Mouse (Mus musculus) gastrocnemius, postnatal 36 days (tissue): Measurements from ENCODE around the gene Fiz1. TPM values are rescaled to one million over a fixed set of nuclear protein-coding genes. Genes with fewer than 3 reads are reported as not detected.

ENCODE experiments used
- DNase-seq, 2 experiments: peaks; one replicate each; pipeline ENCODE4 v3.0.0; 2022
- intact Hi-C: fragments of 180-260 bp; cut with DNase I; formaldehyde crosslinking; loops from one replicate; pipeline ENCODE4 v1.15.1; 2025
- total RNA-seq, 2 experiments: library from RNA; stranded (reverse); gene quantifications; 2 replicates each; pipeline ENCODE4 v1.2.3; 2021

The Fiz1 gene
- total RNA-seq, 2 experiments from 2014 or later = 20.7 to 22.7 TPM

DNA sequence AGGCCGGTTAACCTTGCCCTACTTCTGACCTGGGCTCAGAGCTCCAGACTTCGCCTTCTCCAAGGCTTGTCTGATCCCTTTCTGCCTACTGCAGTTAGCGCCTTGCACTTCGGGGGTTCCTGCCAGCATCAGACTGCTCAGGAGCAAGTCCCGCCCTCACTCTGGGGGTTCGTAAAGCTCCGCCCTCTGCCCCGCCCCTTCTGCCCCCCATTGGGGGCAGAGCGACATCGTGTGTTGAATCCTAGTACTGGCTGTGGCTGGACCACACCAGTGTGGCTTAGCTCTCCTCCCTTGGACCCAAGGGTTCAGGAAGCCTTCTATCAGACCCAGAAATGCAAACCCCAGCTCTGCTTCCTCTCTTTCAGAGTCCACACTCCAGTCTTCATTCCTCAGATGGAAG is 50.2 kb downstream of the Fiz1 start, which contains the start of gene Sbk2:
Sbk2 (minus strand) TSS at position 135 of the 400 bp plus-strand sequence.
- peak; percentile 80 to 86 for DNase-seq
- intact Hi-C loops = loop anchor here (1.0 kb wide), 1 partner anchor 21 kb away; no protein-coding TSS in a partner anchor

GRCm38 (mm10) chr7:4963527-4963926 is 51.0 kb downstream of the Fiz1 start:
- DNase-seq = no peak
- intact Hi-C loops = no loop called here

DNA sequence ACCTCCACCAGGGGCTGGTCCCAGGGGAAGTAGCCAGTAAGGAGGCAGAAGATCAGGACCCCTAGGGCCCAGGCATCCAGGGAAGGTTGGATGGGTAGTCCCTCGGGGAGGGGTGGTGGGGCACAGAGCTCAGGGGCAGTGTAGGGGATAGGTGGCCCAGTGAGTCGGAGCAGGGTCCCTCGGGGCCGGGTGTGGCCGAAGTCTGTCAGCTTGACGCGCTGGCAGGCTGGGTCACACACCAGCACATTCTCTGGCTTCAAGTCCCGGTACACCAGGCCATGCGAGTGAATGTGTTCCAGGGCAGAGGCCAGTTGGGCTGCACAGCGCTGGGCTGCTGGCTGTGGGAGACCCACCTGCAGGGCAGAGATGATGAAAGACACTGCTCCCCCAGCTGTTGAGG is 57.1 kb downstream of the Fiz1 start:
- no peak for DNase-seq
- intact Hi-C loops = no loop called here

Other genes starting within 250 kb of the Fiz1 start
- not detected for gene Fam71e2, start 243.4 kb downstream of the Fiz1 start, total RNA-seq
- gene Il11, start 231.8 kb downstream of the Fiz1 start, total RNA-seq = not detected
- not detected for gene Tmem190, start 231.8 kb downstream of the Fiz1 start, total RNA-seq
- gene Tmem238, start 225.0 kb downstream of the Fiz1 start, total RNA-seq = 1 to 10 TPM; 7.9 to 9.5 TPM
- 100 to 1,000 TPM; 431 to 514 TPM for gene Rpl28, start 221.8 kb downstream of the Fiz1 start, total RNA-seq
- gene Ube2s, start 202.1 kb downstream of the Fiz1 start, total RNA-seq = 10 to 100 TPM; 70.3 to 83.7 TPM
- gene Shisa7, start 170.0 kb downstream of the Fiz1 start, total RNA-seq = not detected
- 1 to 10 TPM; 3.6 to 3.8 TPM for gene Isoc2b, start 144.4 kb downstream of the Fiz1 start, total RNA-seq
- gene Isoc2a, start 137.5 kb downstream of the Fiz1 start, total RNA-seq = 10 to 100 TPM; 21.0 to 28.3 TPM
- under 1 TPM; 0.20 TPM for gene Gm36210, start 108.2 kb downstream of the Fiz1 start, total RNA-seq
- 1 to 10 TPM; 8.9 TPM for gene Zfp628, start 99.5 kb downstream of the Fiz1 start, total RNA-seq
- gene Nat14, start 92.7 kb downstream of the Fiz1 start, total RNA-seq = 1 to 10 TPM; 2.5 to 3.2 TPM
- gene Ssc5d, start 88.9 kb downstream of the Fiz1 start, total RNA-seq = 10 to 100 TPM in 1 of 2 experiments, 1 to 10 TPM in 1; 8.8 to 11.1 TPM
- gene Sbk2, start 50.3 kb downstream of the Fiz1 start, total RNA-seq = 10 to 100 TPM; 30.5 to 35.8 TPM
- gene Sbk3, start 43.5 kb downstream of the Fiz1 start, total RNA-seq = 1 to 10 TPM; 1.6 to 1.7 TPM
- gene Zfp579, start 18.5 kb downstream of the Fiz1 start, total RNA-seq = 1 to 10 TPM; 7.8 to 9.5 TPM
- gene Zfp524, start 282 bp downstream of the Fiz1 start, total RNA-seq = 1 to 10 TPM; 6.9 TPM
- gene Gm44973, start 799 bp upstream of the Fiz1 start, total RNA-seq = not detected
- 10 to 100 TPM; 11.0 to 13.0 TPM for gene Zfp865, start 5.7 kb upstream of the Fiz1 start, total RNA-seq
- gene Ccdc106, start 5.9 kb upstream of the Fiz1 start, total RNA-seq = under 1 TPM in 1 of 2 experiments, not detected in 1; 0.20 TPM
- gene 4632433K11Rik, start 19.4 kb upstream of the Fiz1 start, total RNA-seq = under 1 TPM in 1 of 2 experiments, not detected in 1; 0.42 TPM
- gene Zfp784, start 23.7 kb upstream of the Fiz1 start, total RNA-seq = 1 to 10 TPM; 2.2 to 3.9 TPM
- gene Zfp580, start 36.8 kb upstream of the Fiz1 start, total RNA-seq = 1 to 10 TPM; 2.9 to 3.3 TPM
- gene U2af2, start 47.4 kb upstream of the Fiz1 start, total RNA-seq = 10 to 100 TPM; 38.0 to 48.3 TPM
- 100 to 1,000 TPM; 149 to 152 TPM for gene Epn1, start 65.5 kb upstream of the Fiz1 start, total RNA-seq
- gene Rfpl4, start 102.3 kb upstream of the Fiz1 start, total RNA-seq = not detected
- 1 to 10 TPM; 2.0 to 2.2 TPM for gene Rasl2-9, start 111.3 kb upstream of the Fiz1 start, total RNA-seq
- gene Vmn1r55, start 135.0 kb upstream of the Fiz1 start, total RNA-seq = not detected
- gene Vmn1r56, start 182.1 kb upstream of the Fiz1 start, total RNA-seq = not detected
- gene Vmn1r57, start 203.8 kb upstream of the Fiz1 start, total RNA-seq = not detected